Mouse (Mus musculus): ENCODE results near the gene Gjc2.

GRCm38 (mm10) chr11:59224025-59224424, 41.0 kb upstream of the Gjc2 start:
- TF ChIP-seq CTCF (IDR thresholded peaks at IDR 0.05; ENCODE audit: low read depth) = no peak
- no peak for TF ChIP-seq EP300 (IDR thresholded peaks at IDR 0.05; ENCODE audit: low read depth)
